In genomic region chr15:4101025-4101424, GRCm38 (mm10) we compare ENCODE assay signal across 25 mouse cellular contexts.
DNase-seq lines count a peak whose midpoint lies in the region; ATAC-seq and TF ChIP-seq lines count a peak whose summit lies in the region.
"Had no signal": no experiment of that assay in that cellular context is flagged by ENCODE, and none has a peak within 500 bp of the region (broad histone marks: within the 10 kb centered on the region; RNA-seq: fewer than 3 reads in every experiment).

No protein-coding gene starts in this region.

- TF ChIP-seq CTCF in olfactory bulb, adult 2 months (IDR thresholded peaks at IDR 0.05; ENCODE audit: insufficient read depth, low read depth, low read length) = no peak
- TF ChIP-seq CTCF in lung, adult 2 months (IDR thresholded peaks at IDR 0.05; ENCODE audit: insufficient read depth, low read length) = no peak

- H3K4me1 ChIP-seq in embryonic facial prominence, embryonic 14.5 days (ENCODE audit: control insufficient read depth, insufficient read depth, low read length) = no peaks in the 10 kb centered on the region
- H3K4me1 ChIP-seq in embryonic facial prominence, embryonic 10.5 days = no peaks in the 10 kb centered on the region
- no peaks in the 10 kb centered on the region for H3K4me1 ChIP-seq in heart, embryonic 10.5 days
- H3K4me1 ChIP-seq in olfactory bulb, adult 2 months (ENCODE audit: control insufficient read depth, insufficient read depth, low read length) = peaks cover 12% of the 10 kb centered on the region
- H3K4me1 ChIP-seq in forebrain, embryonic 12.5 days = no peaks in the 10 kb centered on the region
- no peaks in the 10 kb centered on the region for H3K4me1 ChIP-seq in lung, adult 2 months (ENCODE audit: control insufficient read depth, insufficient read depth, low read length)
- H3K4me1 ChIP-seq: embryonic facial prominence, embryonic 12.5 days had no signal

- ATAC-seq in embryonic facial prominence, embryonic 14.5 days (ENCODE audit: low read depth) = peak; percentile 61; the same call in 1 of the 2 replicates
- ATAC-seq in forebrain, embryonic 12.5 days (ENCODE audit: low FRiP score) = no peak
- ATAC-seq: activated CD4-positive, CD25-positive, alpha-beta regulatory T cell, adult 4 months; CD4-positive, CD25-positive, alpha-beta regulatory T cell, adult 4 months; Patski had no signal

- DNase-seq in embryonic facial prominence, embryonic 14.5 days (ENCODE audit: low spot score) = peak; percentile 38
- DNase-seq in embryonic facial prominence, embryonic 10.5 days (ENCODE audit: low spot score) = no peak
- peak; percentile 13 for DNase-seq in heart, adult 11 months
- DNase-seq in heart, embryonic 10.5 days (ENCODE audit: low spot score) = no peak
- DNase-seq in brain, adult 2 months (ENCODE audit: low read depth, low spot score) = peak; percentile 88
- DNase-seq in lung, adult 2 months = no peak
- DNase-seq: adrenal gland, adult 8-10 months; adrenal gland, postnatal 14 days; adrenal gland, postnatal 36 days; B cell, adult 2 months; cerebellum, adult 11 months; cerebellum, adult 18-20 months; cerebellum, adult 8-10 months; cerebellum, adult 9-11 months; cerebellum, postnatal 14 days; cerebellum, postnatal 36 days; embryo, embryonic 11 days had no signal

- no peak overlapping the region for H3K9ac ChIP-seq in embryonic facial prominence, embryonic 14.5 days (ENCODE audit: low read depth, low read length)
- no peak overlapping the region for H3K9ac ChIP-seq in forebrain, embryonic 12.5 days
- H3K9ac ChIP-seq: embryonic facial prominence, embryonic 12.5 days had no signal

- 76% methylated on average over 10 of the region's 10 CpGs for WGBS in embryonic facial prominence, embryonic 14.5 days
- 87% methylated on average over 10 of the region's 10 CpGs for WGBS in embryonic facial prominence, embryonic 10.5 days
- WGBS in heart, embryonic 10.5 days = 81% methylated on average over 10 of the region's 10 CpGs
- WGBS in olfactory bulb, adult 2 months = 26% methylated on average over 10 of the region's 10 CpGs
- WGBS in forebrain, embryonic 12.5 days = 90% methylated on average over 10 of the region's 10 CpGs
- WGBS in lung, adult 2 months = 82% methylated on average over 10 of the region's 10 CpGs

- H3K4me3 ChIP-seq in embryonic facial prominence, embryonic 14.5 days (ENCODE audit: low read depth, low read length) = no peak overlapping the region
- H3K4me3 ChIP-seq in embryonic facial prominence, embryonic 10.5 days = no peak overlapping the region
- H3K4me3 ChIP-seq in heart, embryonic 10.5 days = no peak overlapping the region
- no peak overlapping the region for H3K4me3 ChIP-seq in olfactory bulb, adult 2 months (ENCODE audit: insufficient read depth, low read depth, low read length)
- no peak overlapping the region for H3K4me3 ChIP-seq in forebrain, embryonic 12.5 days (replicated peaks)
- no peak overlapping the region for H3K4me3 ChIP-seq in lung, adult 2 months (replicated peaks; ENCODE audit: extremely low read depth, low read depth, low read length)
- H3K4me3 ChIP-seq: embryonic facial prominence, embryonic 12.5 days had no signal

- H3K9me3 ChIP-seq in embryonic facial prominence, embryonic 14.5 days (ENCODE audit: control insufficient read depth, low read length) = no peaks in the 10 kb centered on the region
- no peaks in the 10 kb centered on the region for H3K9me3 ChIP-seq in embryonic facial prominence, embryonic 10.5 days
- no peaks in the 10 kb centered on the region for H3K9me3 ChIP-seq in heart, embryonic 10.5 days
- H3K9me3 ChIP-seq in forebrain, embryonic 12.5 days = no peaks in the 10 kb centered on the region
- H3K9me3 ChIP-seq: embryonic facial prominence, embryonic 12.5 days; G1E had no signal

- no peak overlapping the region for H3K4me2 ChIP-seq in embryonic facial prominence, embryonic 14.5 days (ENCODE audit: low read depth, low read length)
- no peak overlapping the region for H3K4me2 ChIP-seq in forebrain, embryonic 12.5 days
- H3K4me2 ChIP-seq: embryonic facial prominence, embryonic 12.5 days had no signal

- no peak for TF ChIP-seq POLR2A in olfactory bulb, adult 2 months (IDR thresholded peaks at IDR 0.05; ENCODE audit: insufficient read depth, low read depth, low read length)
- TF ChIP-seq POLR2A in lung, adult 2 months (IDR thresholded peaks at IDR 0.05; ENCODE audit: borderline replicate concordance, extremely low read depth, low read depth, low read length) = no peak

- peaks cover 58% of the 10 kb centered on the region for H3K36me3 ChIP-seq in embryonic facial prominence, embryonic 14.5 days (ENCODE audit: control insufficient read depth, insufficient read depth, low read length)
- H3K36me3 ChIP-seq in embryonic facial prominence, embryonic 10.5 days (replicated peaks) = peaks cover 43% of the 10 kb centered on the region
- peaks cover 59% of the 10 kb centered on the region for H3K36me3 ChIP-seq in heart, embryonic 10.5 days
- H3K36me3 ChIP-seq in forebrain, embryonic 12.5 days (replicated peaks) = peaks cover 25% of the 10 kb centered on the region
- H3K36me3 ChIP-seq: G1E had no signal

- H3K27me3 ChIP-seq in embryonic facial prominence, embryonic 14.5 days (replicated peaks; ENCODE audit: control insufficient read depth, insufficient read depth, low read length) = no peaks in the 10 kb centered on the region
- H3K27me3 ChIP-seq in embryonic facial prominence, embryonic 10.5 days (replicated peaks; ENCODE audit: low read depth, poor library complexity, severe bottlenecking) = no peaks in the 10 kb centered on the region
- H3K27me3 ChIP-seq in heart, embryonic 10.5 days (ENCODE audit: insufficient read depth, poor library complexity, severe bottlenecking) = no peaks in the 10 kb centered on the region
- no peaks in the 10 kb centered on the region for H3K27me3 ChIP-seq in forebrain, embryonic 12.5 days
- H3K27me3 ChIP-seq: CH12.LX; embryonic facial prominence, embryonic 12.5 days; Patski had no signal

- no peak overlapping the region for H3K27ac ChIP-seq in embryonic facial prominence, embryonic 14.5 days (replicated peaks; ENCODE audit: low read depth, low read length)
- no peak overlapping the region for H3K27ac ChIP-seq in embryonic facial prominence, embryonic 10.5 days (replicated peaks)
- no peak overlapping the region for H3K27ac ChIP-seq in heart, embryonic 10.5 days
- H3K27ac ChIP-seq in olfactory bulb, adult 2 months (ENCODE audit: insufficient read depth, low read depth, low read length) = peak overlapping the region; percentile 86
- H3K27ac ChIP-seq in forebrain, embryonic 12.5 days = no peak overlapping the region
- H3K27ac ChIP-seq: embryonic facial prominence, embryonic 12.5 days had no signal

Comparison
In these comparisons a context has a peak if more than half of its experiments do, and no peak if none do; other contexts are left out.
1. DNase-seq: peak in embryonic facial prominence, embryonic 14.5 days (single experiment), heart, adult 11 months (single experiment) and brain, adult 2 months (single experiment); none in embryonic facial prominence, embryonic 10.5 days (single experiment), heart, embryonic 10.5 days (single experiment) and lung, adult 2 months (single experiment).